Mouse (Mus musculus) kidney, adult 11 months (tissue): ENCODE results near the gene Tk1.
"Not testable (repeated sequence)": the region's sequence is repeated elsewhere in the genome, so short reads cannot be mapped to it uniquely, and the experiment has no call there.

Experiments used
- DNase-seq: peaks from one replicate; pipeline ENCODE4 v3.0.0; 2022

Tk1 gene

DNA sequence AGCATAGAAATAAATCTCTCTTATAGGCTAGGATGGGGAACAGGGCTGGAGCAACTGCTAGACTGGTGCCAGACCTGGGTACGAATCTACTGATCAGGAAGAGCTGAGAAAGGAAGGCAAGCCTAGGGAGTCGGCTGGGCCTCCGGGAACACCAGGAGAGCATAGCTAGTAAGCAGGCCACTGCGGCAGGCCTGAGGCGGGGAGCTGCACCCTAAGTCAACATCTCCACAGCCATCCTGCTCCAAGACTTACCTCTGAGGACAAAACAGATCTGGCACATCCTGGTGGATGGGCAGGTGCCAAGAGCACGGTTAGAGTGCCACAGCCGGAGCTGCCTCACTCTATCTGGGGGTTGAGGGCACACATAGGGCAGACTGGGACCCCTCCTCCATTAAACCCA, 5.7 kb downstream of the Tk1 start:
- no peak for DNase-seq

DNA sequence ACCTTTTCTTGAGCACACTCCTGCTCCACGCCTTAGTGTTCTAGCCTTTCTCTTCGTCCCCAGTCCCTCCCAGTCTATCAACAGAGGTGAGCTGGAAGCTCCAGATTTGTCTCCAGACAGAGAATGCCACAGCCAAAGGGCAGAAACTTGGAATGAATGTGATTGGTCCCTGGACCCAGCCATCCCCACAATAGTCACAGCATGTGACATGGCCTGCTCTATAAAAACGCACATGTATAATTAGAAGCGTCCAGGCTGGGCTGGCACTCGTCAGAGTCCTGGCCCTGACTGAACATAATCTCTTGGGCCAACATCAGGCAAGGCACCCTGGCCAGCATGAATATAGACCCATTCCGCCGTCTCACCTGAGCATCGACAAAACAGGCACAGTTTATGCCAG, 6.8 kb downstream of the Tk1 start:
- no peak for DNase-seq

DNA sequence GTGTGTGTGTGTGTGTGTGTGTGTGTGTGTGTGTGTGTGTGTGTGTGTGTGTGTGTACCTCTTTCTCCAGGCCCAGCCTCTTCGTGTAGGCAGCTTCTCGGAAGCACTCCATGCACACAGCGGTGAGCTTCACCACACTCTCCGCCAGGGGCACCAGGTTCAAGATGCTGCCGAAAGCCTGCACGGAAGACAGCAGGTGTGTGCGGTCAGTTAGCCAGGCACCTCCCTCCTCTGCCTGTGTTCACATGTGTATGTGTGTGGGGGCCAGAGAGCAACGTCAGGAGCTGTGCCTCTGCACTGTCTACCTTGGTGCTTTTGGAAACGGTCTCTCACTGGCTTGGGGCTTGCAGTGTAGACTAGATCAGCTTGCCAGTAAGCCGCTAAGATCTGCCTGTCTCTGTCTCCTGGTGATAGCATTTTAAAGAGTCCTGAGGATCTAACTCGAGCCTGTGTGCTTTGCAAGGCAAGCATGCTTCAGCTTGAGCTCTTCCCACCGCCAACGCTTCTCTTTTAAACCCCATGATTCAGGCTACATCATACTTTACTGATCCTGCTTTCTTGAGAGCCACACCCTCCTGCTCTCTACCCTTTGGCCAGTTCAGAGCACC, 9.4 kb downstream of the Tk1 start:
- no peak for DNase-seq

DNA sequence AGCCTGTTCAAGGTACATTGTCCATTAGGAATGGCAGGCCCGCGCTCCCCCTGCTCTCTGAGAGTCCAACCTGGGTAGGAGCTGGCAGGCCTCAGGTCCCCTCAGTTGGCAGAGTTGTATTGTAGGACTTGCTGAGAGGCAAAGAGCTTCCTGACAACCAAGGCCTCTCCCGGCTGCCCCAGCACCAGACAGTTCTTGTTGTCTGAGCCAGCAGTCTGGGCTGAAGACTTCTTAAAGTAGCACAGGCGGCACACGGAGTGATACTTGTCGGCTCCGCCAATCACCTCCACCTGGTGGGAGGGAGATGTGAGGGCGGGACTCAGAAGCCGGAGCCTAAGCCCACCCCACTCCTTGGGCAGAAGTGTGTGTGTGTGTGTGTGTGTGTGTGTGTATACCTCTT, 10.0 kb downstream of the Tk1 start:
- not testable (repeated sequence) for DNase-seq

DNA sequence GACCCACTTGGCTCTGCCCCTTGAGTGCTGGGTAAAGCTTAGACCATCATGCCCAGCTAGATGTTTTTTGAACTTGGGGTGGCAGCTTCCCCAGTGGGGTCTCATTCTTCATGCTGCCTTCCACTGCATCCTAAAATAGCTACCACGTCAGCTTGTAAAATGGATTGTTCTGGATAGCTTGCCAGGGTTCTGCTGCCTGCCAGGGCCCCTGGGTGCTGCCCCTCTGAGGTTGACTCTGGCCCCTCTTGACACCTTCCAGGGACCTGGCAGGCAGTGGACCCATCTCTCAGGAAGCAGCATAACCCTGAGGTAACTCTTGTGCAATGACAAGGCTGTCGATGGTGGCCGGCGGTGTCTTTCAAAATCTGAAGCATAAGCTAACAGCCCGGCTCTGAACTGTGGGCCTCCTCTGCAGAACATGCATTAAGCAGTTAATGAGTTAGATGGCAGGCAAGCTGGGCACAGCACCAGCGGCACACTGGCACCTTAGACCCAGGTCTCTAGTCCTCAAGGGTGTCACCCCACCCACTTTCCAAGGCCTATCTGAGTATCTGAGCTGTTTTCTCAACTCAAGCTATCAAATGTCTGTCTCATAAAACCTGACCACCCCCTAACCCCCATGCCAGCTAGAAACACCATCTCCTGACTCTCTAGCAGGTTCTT, 11.1 kb downstream of the Tk1 start:
- DNase-seq: no peak

DNA sequence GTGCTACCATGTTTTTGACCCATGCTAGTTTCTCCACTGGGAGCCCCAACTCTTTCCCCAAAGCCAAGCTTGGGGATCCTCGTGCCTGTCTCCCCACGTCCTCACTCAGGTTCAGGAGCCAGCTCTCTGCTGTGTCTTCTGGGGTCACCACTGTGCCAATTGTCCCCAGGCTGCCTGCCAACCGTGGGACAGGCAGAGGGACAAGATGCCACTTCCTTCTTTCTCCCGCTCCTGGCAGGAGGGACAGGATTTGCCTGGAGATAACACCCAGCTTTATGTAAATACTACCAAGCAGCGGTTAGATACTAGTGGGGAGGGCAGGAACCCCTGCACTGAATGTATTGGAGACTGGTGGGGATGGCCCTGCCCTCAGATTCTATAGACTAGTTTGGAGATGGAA, 12.0 kb downstream of the Tk1 start:
- DNase-seq: no peak

DNA sequence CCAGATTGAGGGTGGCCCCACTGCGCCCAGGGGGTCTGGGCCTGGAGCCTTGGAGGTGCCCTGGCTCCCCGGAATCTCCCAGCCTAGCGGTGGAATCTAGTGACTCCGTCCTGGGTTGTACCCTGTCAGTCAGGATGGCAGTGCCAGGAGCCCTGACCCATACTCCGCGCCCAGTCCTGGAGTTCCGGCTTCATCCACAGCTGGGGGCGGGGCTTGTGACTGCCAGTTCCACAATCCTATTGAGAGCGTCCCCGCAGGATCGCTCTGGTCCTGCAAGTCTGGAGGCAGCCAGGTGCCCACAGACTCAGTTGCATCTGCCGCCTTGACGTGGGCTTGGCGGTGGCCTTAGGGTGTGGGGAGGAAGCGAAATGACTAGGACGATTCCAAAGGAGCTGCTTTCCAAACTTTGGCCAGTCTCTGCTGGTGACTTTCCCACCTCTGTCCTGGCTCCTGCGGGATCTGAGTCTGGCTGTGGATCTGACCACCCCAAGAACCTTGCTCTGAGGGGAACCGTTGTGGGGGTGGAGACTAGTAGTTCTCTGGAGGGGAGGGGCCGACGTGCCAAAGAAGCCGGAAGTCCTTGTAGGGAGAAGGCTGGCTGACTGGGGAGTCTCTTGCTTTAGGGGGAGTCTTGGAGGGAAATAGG, 15.4 kb downstream of the Tk1 start:
- peak; percentile 92 for DNase-seq

DNA sequence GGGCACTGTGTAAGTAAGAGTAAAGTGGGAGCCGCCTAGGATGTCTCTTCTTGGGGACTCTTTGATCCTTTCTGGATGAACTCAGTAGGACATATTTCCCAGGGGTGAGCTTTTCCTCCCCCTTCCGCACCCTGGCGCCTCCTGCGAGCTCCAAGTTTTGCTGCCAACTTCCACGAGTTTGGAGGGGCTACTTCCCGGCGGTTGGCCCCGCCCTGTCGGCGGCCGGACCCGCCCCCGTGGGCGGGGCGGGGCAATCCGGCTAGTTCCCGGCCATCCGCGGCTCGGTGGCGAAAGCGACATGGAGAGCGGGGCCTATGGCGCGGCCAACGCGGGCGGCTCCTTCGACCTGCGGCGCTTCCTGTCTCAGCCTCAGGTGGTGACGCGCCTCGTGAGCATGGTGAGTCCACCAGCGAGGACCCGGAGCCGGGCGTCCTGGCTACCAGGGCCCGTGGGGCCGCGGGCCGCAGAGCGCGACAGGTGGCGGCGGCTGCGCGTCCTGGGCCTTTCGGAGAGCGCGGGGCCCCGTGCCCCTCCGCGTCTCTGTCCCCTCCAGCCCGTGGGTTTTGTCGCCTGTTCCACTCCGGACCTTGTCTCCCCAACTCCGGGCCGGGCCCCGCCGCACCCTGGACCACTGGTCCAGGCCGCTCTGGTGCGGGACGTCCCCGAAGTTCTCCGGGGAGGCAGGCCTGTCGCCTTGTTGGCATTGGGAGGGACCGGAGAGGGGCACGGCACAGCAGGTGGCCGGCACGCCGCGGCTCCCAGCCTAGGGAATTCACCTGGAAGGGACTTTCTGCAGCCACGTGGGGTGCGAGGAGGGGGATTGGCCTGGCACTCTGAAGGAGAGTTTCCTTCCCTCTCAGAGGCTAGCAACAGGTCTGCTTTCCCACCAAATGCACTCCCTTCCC, 16.2 kb downstream of the Tk1 start, which contains the start of the genes Gm20708 and Syngr2:
Gm20708 (plus strand) TSS at position 262 of the 905 bp plus-strand sequence.
Syngr2 (plus strand) TSS at position 262 of the 905 bp plus-strand sequence.
- DNase-seq: peak; percentile 65

DNA sequence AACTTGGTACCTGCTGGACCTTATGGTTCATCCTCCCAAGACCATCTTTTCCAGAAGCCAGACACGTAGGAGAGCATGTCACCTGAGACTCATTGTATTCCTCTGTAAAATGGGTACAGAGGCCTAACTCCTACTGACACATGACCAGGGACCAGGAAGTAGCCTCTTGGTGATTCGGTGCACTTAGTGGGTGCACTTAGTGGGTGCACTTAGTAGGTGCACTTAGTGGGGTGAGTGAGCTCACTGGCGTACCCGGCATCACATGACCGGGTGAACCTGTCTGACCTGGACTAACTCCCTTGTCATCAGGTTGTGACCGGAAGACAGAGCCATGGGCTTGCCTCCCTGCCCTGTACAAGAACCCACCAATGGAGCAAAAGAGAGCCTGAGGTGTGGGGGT, 19.1 kb downstream of the Tk1 start:
- no peak for DNase-seq

DNA sequence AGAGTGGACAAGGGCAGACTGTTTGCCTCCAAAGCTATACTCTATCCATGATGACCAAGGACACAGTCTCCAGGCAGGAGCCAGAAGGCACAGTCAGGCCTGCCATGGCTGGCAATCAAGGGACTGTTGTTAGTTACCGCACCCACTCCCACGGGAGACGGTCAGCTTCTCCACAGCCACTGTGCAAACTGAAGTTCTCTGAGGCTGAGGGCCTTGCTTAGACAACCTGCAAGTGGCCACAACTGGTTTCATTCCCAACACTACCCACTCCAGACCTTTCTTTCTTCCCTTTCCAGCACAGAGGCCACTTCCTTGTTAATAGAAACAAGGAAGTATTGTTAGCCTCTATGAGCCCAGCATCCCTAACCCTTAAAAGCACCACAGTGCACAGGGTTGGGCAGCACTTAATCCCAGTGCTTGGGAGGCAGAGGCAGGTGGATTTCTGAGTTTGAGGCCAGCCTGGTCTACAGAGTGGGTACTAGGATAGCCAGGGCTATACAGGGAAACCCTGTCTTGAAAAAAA, 22.7 kb downstream of the Tk1 start:
- no peak for DNase-seq

DNA sequence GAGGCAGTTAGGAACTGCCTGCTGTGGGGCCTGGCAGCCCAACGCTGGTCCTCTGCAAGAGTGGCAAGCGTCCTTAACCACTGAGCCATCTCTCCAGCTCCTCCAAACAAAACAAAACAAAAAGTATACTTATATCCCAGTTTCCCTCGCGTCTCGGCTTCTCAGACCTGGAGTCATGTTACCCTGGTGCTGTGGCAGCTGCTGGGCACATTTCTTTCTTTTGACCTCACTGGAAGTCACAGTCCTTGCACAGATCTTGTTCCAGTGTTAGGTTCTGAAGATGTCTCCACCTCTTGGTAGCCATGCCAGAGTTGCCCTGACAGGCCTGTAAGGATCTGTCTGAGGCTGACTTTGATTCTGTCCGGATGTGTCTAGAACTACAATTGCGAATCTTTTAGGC, 24.2 kb downstream of the Tk1 start:
- no peak for DNase-seq

DNA sequence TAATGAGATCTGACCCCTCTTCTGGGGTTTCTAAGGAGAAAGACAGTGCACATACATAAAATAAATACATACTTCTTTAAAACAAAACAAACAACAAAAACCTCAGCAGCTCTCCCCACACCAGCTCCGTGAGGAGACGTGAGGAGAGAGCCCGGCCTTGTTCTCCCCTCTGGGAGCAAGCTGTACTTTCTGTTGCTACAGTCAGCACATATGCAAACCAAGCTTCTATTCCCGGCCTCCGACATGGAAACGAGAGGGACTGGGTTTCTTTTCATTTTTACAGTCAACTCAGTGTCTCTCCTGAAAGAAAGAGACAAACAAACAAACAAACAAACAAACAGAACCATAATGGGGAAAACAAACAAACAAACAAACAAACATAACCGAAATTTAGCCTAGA, 25.9 kb downstream of the Tk1 start:
- DNase-seq: no peak

DNA sequence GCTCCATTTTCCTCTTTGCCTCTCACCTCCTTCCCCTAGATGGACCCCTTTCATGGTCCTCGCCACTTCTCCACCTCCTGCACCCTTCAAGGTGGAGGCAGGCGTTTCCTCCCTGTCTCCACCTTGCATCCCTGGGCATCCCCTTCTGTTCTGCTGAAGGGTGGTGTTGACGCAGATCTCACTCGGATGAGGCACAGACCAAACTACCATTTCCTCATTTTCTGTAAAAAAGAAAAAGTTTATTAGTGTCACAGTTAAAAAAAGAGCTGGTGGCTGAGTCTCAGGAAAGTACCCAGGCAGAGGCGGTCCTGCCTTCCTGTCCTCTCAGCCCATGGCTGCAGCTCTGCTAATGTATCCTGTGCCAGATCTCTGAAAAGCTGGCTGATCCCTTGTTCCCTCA, 26.7 kb downstream of the Tk1 start:
- no peak for DNase-seq

DNA sequence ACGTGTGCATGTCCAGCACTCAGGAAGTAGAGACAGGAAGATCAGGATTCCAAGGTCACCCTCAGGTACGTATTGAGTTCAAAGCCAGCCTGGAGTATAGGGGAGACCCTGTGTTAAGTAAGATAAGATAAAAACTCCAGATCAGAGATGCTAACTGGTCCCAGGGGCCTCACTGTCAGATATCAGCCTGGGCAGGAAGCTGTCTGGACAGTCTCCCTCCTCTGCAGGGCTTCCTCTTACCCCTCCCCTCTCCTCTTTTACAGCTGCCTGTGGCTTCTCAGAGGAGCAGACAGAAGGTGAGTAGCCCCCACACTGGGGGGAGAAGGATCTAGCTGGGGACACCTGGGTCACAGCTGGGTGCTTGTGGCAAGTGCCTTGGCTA, 27.7 kb downstream of the Tk1 start:
- no peak for DNase-seq

DNA sequence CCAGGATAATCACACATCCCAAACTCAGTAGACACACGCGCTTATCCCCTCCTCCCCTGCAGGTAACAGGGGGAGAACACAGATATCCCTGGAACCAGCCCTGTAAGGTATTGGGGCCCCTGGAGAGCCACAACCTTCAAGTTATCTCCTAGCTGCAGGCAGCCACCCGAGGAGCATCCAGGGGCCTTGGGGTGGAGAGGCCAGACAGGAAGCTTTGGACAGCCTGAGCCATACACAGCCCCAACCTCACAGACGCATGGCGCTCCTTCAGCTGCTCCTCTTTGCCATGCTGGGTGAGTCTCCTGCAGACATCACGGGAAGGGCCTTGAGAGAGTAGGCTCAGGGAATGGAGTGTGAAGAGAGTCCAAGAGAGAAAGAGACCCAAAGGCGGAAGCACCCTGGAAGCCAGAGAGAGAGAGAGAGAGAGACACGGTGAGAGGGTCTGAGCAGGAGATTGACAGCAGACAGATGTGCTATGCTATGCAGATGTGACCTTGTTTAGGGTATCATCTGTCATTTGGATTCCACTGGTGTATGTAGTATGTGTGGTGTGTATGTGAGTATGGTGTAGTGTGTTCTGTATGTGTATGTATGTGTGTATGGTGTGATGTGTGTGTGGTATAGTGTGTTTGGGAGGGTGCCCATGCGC, 28.3 kb downstream of the Tk1 start, which contains the start of gene 6030468B19Rik:
6030468B19Rik (plus strand) TSS at position 150 of the 649 bp plus-strand sequence.
- DNase-seq: no peak

DNA sequence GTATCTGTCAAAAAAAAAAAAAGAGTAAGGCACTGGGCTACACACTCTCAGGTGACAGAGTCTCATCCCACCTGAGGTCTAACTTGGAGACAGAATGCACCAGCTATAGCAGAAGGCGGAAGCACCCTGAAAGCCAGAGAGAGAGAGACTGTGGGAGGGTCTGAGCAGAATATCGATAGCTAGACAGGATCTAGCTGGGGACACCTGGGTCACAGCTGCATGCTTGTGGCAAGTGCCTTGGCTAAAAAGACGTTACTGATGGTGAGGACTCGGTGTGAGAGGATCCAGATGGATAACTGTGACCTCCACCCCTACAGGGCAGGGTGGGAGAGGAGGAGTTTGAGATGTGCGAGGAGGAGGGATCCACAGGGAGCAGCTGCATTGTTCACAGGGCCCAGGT, 28.9 kb downstream of the Tk1 start:
- no peak for DNase-seq

DNA sequence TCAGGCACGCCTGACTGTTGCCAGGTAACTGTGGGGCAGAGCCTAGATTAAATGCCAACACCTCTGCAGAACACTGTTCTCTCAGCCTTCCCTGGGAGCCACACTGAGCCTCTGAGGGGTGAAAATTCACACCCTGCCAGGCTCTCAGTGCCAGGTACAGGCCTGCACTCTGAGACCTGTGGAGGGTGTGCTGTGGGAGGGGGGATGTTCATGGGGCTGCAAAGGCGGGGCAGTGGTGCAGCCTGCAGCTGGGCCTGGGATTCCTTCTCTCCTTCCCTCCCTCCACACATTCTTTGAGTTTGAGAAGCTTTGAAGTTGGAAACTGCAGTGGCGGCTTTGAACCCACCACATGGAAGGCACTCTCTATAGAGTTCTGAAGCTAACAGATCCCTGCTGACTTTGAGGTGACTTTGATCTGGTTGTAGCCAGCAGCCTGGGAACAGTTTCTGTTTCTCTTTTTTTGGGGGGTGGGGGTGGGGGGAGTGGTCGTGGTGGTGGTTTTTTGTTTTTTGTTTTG, 31.8 kb downstream of the Tk1 start:
- no peak for DNase-seq

DNA sequence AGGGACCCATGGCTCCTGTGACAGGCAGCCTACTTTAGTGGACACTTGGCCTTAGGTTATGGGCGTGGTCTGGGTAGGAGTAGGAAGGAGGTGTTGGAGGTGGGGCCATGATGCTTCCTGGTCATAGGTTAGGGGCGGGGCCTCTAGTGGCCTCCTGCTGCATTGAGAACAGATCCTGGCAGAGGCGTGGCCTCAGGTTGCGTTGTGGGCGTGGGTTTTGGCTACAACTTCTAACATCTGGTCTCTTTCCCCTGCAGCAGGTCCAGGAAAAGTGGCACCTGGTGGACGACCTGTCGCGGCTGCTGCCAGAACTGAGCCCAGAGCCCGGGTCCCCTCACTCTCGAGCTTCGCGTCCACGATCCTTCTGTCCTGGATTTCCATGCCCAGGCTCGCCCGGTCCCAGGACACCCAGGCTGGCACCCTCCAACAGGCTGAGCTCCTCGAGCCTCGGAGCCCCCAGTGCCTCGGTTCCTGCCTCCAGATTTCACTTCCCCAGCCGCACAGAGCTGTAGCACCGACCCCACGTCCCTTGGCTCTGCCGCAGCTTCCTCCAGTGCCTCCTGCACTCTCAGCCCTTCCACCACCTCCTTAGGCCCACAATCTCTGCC, 33.5 kb downstream of the Tk1 start:
- DNase-seq: peak; percentile 92

DNA sequence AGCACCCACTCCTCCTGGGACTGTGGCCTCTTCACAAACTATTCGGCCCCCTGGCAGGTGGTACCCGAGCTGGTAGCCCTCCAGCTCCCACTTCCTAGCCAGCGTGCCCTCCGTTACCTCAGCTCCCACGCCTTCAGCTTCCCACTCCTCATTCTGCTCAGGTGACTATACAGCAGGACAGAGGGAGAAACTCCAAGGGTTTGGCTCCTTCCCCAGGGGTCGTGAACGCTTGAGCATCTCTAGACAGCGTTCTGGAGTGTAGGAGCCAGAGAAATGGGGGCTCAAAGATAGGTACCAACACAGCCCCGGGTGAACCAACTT, 34.5 kb downstream of the Tk1 start:
- no peak for DNase-seq

DNA sequence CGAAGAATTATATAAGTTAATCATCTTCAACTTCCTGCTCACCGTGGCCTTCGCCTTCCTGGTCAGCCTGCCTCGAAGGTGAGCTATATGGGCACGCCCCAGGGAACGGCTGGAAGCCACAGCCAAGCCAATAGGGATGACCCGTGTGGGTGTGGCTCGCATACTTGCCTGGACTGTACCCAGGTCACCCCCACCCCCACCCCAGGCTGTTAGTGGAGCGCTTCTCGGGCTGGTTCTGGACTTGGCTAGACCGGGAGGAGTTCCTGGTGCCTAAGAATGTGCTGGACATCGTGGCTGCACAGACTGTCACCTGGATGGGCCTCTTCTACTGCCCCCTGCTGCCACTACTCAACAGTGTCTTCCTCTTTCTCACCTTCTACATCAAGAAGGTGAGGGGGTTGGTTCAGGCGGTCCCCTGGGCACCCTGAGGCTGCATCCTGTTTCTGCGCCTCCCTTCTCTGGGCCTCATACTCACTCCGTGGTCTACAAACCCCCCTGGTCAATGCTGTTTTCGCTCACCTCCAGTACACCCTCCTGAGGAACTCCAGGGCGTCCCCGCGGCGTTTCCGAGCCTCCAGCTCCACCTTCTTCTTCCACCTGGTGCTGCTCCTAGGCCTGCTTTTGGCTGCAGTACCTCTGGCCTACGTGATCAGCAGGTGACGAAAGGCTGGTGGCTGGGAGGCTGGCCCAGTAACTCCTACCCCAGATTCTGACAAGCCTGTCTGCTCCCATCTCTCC, 35.0 kb downstream of the Tk1 start:
- DNase-seq: peak; percentile 63

DNA sequence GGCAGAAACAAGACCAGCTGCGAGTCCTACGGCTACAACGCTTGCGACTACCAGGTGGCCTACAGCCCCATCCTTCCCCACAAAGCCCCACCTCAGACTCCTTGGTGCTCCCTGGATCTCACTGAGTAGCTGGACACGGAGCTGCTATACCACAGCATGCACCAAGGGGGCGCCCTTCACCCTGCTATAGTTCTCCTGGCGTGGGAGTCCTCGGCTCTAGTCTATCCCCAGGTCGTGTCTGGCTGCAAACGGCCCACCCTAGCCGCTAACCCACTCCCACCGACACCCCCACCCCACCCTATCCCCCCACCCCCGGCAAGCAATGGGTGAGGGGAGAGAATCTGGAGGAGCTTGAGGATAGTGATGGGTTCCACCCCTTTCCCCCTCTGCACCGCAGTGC, 35.6 kb downstream of the Tk1 start:
- peak; percentile 65 for DNase-seq
